Mouse (Mus musculus): ENCODE measurements around the gene Iars2. TPM values are rescaled to one million over a fixed set of nuclear protein-coding genes. Genes with fewer than 3 reads are reported as not detected.
"Not testable (repeated sequence)": the region's sequence is repeated elsewhere in the genome, so short reads cannot be mapped to it uniquely, and the experiment has no call there.

Gene Iars2
- polyA plus RNA-seq, 1 experiment from 2014 or later: 19.7 TPM

- Histone ChIP-seq H3K4me2 (ENCODE audit: low read depth, low read length) (no peak overlapping the region), H3K27ac (ENCODE audit: low read depth, low read length) (no peak overlapping the region), H3K4me3 (ENCODE audit: low read depth, low read length) (no peak overlapping the region), H3K9ac (replicated peaks; ENCODE audit: low read depth, low read length) (no peak overlapping the region), H3K27me3 (ENCODE audit: control insufficient read depth, insufficient read depth, low read length) (no peaks in the 10 kb centered on the region), H3K4me1 (ENCODE audit: control insufficient read depth, insufficient read depth, low read length) (peaks cover 11% of the 10 kb centered on the region), H3K9me3 (ENCODE audit: control insufficient read depth, low read length) (no peaks in the 10 kb centered on the region), H3K36me3 (ENCODE audit: control insufficient read depth, insufficient read depth, low read length) (peaks cover 1% of the 10 kb centered on the region; the same call in 1 of the 2 replicates)
- ATAC-seq (ENCODE audit: low read depth): no peak
- 36% methylated on average over 3 of the region's 3 CpGs for WGBS
Observed at GRCm38 (mm10) chr1:185336535-185336934, 7.3 kb upstream of the Iars2 start.

DNA sequence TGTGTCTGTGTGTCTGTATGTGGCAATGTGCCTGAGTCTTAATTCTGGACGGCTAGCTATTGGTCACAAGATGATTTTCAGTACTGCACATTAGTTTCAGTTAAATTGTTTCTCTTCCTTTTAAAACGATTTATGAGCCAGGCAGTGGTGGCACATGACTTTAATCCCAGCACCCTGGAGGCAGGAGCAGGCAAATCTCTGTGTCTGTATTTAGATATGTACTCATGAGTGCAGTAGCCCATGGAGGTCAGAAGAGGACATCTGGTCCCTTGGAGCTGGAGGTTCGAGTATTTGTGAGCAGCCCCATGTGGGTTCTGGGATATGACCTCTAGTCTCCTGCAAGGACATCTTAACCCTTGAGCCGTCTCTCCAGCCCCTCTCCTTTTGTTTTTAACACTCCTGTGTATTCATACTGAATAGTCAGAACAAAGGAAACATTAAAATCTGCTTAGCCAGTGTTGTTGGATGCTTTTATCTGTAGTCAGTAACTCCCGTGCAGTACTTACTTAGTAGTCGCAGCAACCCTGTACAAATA is 6.1 kb upstream of the Iars2 start:
- Histone ChIP-seq H3K4me1 (ENCODE audit: control insufficient read depth, insufficient read depth, low read length) (peaks cover 11% of the 10 kb centered on the region), H3K27me3 (ENCODE audit: control insufficient read depth, insufficient read depth, low read length) (no peaks in the 10 kb centered on the region), H3K4me2 (ENCODE audit: low read depth, low read length) (no peak overlapping the region), H3K9ac (replicated peaks; ENCODE audit: low read depth, low read length) (no peak overlapping the region), H3K4me3 (ENCODE audit: low read depth, low read length) (no peak overlapping the region), H3K9me3 (ENCODE audit: control insufficient read depth, low read length) (no peaks in the 10 kb centered on the region), H3K36me3 (ENCODE audit: control insufficient read depth, insufficient read depth, low read length) (no peaks in the 10 kb centered on the region), H3K27ac (ENCODE audit: low read depth, low read length) (no peak overlapping the region)
- 68% methylated on average over 6 of the region's 6 CpGs for WGBS
- ATAC-seq (ENCODE audit: low read depth): no peak

DNA sequence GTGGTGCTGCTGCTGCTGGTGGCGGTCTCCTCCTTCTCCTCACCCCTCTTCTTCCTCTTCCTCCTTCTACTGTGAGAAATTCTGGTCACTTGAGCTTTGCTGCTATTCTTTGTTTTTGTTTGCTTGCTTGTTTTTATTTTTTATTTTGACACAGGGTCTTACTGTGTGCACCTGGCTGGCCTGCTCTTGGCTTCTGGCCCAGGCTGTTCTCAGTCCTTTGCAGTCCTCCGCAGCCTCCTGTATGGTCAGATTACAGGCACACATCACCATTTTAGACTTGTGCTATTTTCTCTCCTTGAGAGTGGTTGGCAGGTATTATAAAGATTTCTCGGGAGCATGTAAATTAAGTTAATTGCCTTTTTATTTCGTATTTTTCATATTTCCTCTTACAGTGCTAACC is 4.9 kb upstream of the Iars2 start:
- WGBS: 89% methylated on average over 4 of the region's 4 CpGs
- Histone ChIP-seq H3K27ac (ENCODE audit: low read depth, low read length) (no peak overlapping the region), H3K4me1 (ENCODE audit: control insufficient read depth, insufficient read depth, low read length) (peaks cover 11% of the 10 kb centered on the region), H3K9ac (replicated peaks; ENCODE audit: low read depth, low read length) (no peak overlapping the region), H3K9me3 (ENCODE audit: control insufficient read depth, low read length) (no peaks in the 10 kb centered on the region), H3K4me3 (ENCODE audit: low read depth, low read length) (no peak overlapping the region), H3K36me3 (ENCODE audit: control insufficient read depth, insufficient read depth, low read length) (no peaks in the 10 kb centered on the region), H3K4me2 (ENCODE audit: low read depth, low read length) (no peak overlapping the region), H3K27me3 (ENCODE audit: control insufficient read depth, insufficient read depth, low read length) (no peaks in the 10 kb centered on the region)
- ATAC-seq (ENCODE audit: low read depth): no peak

DNA sequence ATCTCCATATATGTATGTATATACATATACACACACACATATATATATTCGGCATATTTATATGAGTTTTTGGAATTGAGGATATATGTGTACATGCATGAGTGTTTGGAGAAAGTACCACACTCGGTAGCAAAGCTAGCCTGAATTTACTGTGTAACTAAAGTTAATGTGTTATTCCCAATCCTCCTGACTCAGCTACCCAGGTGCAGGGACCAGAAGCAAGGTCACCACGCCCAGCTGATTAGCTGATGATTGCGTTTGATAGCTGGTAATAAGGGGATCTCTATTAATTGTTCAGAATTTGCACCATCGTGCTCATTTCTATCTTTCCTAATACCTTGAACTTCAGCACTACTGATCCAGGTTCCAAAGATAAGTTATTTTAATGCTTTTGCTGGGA is 4.5 kb upstream of the Iars2 start:
- Histone ChIP-seq H3K4me1 (ENCODE audit: control insufficient read depth, insufficient read depth, low read length) (peaks cover 11% of the 10 kb centered on the region), H3K9ac (replicated peaks; ENCODE audit: low read depth, low read length) (no peak overlapping the region), H3K27ac (ENCODE audit: low read depth, low read length) (no peak overlapping the region), H3K27me3 (ENCODE audit: control insufficient read depth, insufficient read depth, low read length) (no peaks in the 10 kb centered on the region), H3K4me2 (ENCODE audit: low read depth, low read length) (no peak overlapping the region), H3K4me3 (ENCODE audit: low read depth, low read length) (no peak overlapping the region), H3K9me3 (ENCODE audit: control insufficient read depth, low read length) (no peaks in the 10 kb centered on the region), H3K36me3 (ENCODE audit: control insufficient read depth, insufficient read depth, low read length) (no peaks in the 10 kb centered on the region)
- ATAC-seq (ENCODE audit: low read depth): no peak
- 92% methylated on average over 5 of the region's 5 CpGs for WGBS

- peak; percentile 85 for ATAC-seq (ENCODE audit: low read depth)
- under 1% methylated on average over 32 of the region's 32 CpGs for WGBS
- H3K9me3 ChIP-seq (ENCODE audit: control insufficient read depth, low read length): no peaks in the 10 kb centered on the region
Observed at GRCm38 (mm10) chr1:185331983-185332430, 2.8 kb upstream of the Iars2 start, which contains the start of gene Bpnt1. Bpnt1 (plus strand) TSS chr1:185332149.

DNA sequence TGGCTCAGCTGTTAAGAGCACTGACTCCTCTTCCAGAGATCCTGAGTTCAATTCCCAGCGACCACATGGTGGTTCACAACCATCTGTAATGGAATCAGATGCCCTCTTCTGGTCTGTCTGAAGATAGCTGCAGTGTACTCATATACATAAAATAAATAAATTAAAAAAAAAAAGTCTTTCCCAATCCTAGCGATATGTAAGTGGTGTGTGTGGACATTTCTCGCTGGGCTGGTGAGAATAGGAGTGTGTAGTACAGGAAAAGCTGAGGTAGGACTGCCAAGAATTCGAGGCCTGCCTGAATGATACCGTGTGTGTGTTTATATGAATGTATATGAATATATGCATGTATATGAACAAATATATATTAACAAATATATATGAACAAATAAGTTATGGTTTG is 2.2 kb upstream of the Iars2 start:
- Histone ChIP-seq H3K4me1 (ENCODE audit: control insufficient read depth, insufficient read depth, low read length) (peaks cover 15% of the 10 kb centered on the region), H3K9ac (replicated peaks; ENCODE audit: low read depth, low read length) (no peak overlapping the region), H3K4me2 (ENCODE audit: low read depth, low read length) (peak overlapping the region; percentile 81), H3K9me3 (ENCODE audit: control insufficient read depth, low read length) (no peaks in the 10 kb centered on the region), H3K27ac (ENCODE audit: low read depth, low read length) (peak overlapping the region; percentile 88), H3K4me3 (ENCODE audit: low read depth, low read length) (peak overlapping the region; percentile 75; the same call in 1 of the 2 replicates), H3K27me3 (ENCODE audit: control insufficient read depth, insufficient read depth, low read length) (no peaks in the 10 kb centered on the region), H3K36me3 (ENCODE audit: control insufficient read depth, insufficient read depth, low read length) (0 out of 2 replicates have a peak, but pooled peaks cover 8% of the 10 kb centered on the region)
- no peak for ATAC-seq (ENCODE audit: low read depth)
- 58% methylated on average over 5 of the region's 5 CpGs for WGBS

More at GRCm38 (mm10) chr1:185331983-185332430, 2.8 kb upstream of the Iars2 start, which contains the start of gene Bpnt1:
- peak within 1 kb of the TSS; percentile 88 for H3K27ac ChIP-seq (ENCODE audit: low read depth, low read length)
- peak within 1 kb of the TSS; percentile 76 for H3K9ac ChIP-seq (replicated peaks; ENCODE audit: low read depth, low read length)
- peak within 1 kb of the TSS; percentile 75 for H3K4me3 ChIP-seq (ENCODE audit: low read depth, low read length)
- peaks cover 15% of the 10 kb centered on the region for H3K4me1 ChIP-seq (ENCODE audit: control insufficient read depth, insufficient read depth, low read length)
- 0 out of 2 replicates have a peak, but pooled peaks cover 2% of the 10 kb centered on the region for H3K36me3 ChIP-seq (ENCODE audit: control insufficient read depth, insufficient read depth, low read length)
- H3K4me2 ChIP-seq (ENCODE audit: low read depth, low read length): peak within 1 kb of the TSS; percentile 81
- H3K27me3 ChIP-seq (ENCODE audit: control insufficient read depth, insufficient read depth, low read length): no peaks in the 10 kb centered on the region

- WGBS: 94% methylated on average over 8 of the region's 8 CpGs
- peak overlapping the region; percentile 75; the same call in 1 of the 2 replicates for H3K4me2 ChIP-seq (ENCODE audit: low read depth, low read length)
- H3K4me1 ChIP-seq (ENCODE audit: control insufficient read depth, insufficient read depth, low read length): peaks cover 15% of the 10 kb centered on the region
- ATAC-seq (ENCODE audit: low read depth): no peak
- H3K4me3 ChIP-seq (ENCODE audit: low read depth, low read length): peak overlapping the region; percentile 81
- peaks cover 13% of the 10 kb centered on the region for H3K36me3 ChIP-seq (ENCODE audit: control insufficient read depth, insufficient read depth, low read length)
- no peaks in the 10 kb centered on the region for H3K9me3 ChIP-seq (ENCODE audit: control insufficient read depth, low read length)
- H3K27me3 ChIP-seq (ENCODE audit: control insufficient read depth, insufficient read depth, low read length): no peaks in the 10 kb centered on the region
- H3K27ac ChIP-seq (ENCODE audit: low read depth, low read length): no peak overlapping the region
- no peak overlapping the region for H3K9ac ChIP-seq (replicated peaks; ENCODE audit: low read depth, low read length)
Observed at GRCm38 (mm10) chr1:185329851-185330250, 655 bp upstream of the Iars2 start.

- H3K36me3 ChIP-seq (ENCODE audit: control insufficient read depth, insufficient read depth, low read length): peaks cover 21% of the 10 kb centered on the region
- not testable (repeated sequence) for H3K9me3 ChIP-seq (ENCODE audit: control insufficient read depth, low read length); ATAC-seq (ENCODE audit: low read depth); H3K27ac ChIP-seq (ENCODE audit: low read depth, low read length); H3K9ac ChIP-seq (replicated peaks; ENCODE audit: low read depth, low read length); H3K27me3 ChIP-seq (ENCODE audit: control insufficient read depth, insufficient read depth, low read length)
- H3K4me2 ChIP-seq (ENCODE audit: low read depth, low read length): peak overlapping the region; percentile 75; the same call in 1 of the 2 replicates
- H3K4me1 ChIP-seq (ENCODE audit: control insufficient read depth, insufficient read depth, low read length): peaks cover 11% of the 10 kb centered on the region
- 59% methylated on average over 3 of the region's 3 CpGs for WGBS
- H3K4me3 ChIP-seq (ENCODE audit: low read depth, low read length): peak overlapping the region; percentile 81; the same call in 1 of the 2 replicates
Observed at GRCm38 (mm10) chr1:185327754-185328345, 1.3 kb downstream of the Iars2 start.

GRCm38 (mm10) chr1:185315846-185316568 is 13.2 kb downstream of the Iars2 start:
- ATAC-seq (ENCODE audit: low read depth): no peak
- H3K9me3 ChIP-seq (ENCODE audit: control insufficient read depth, low read length): no peaks in the 10 kb centered on the region
- no peak overlapping the region for H3K4me2 ChIP-seq (ENCODE audit: low read depth, low read length)
- no peaks in the 10 kb centered on the region for H3K27me3 ChIP-seq (ENCODE audit: control insufficient read depth, insufficient read depth, low read length)
- H3K36me3 ChIP-seq (ENCODE audit: control insufficient read depth, insufficient read depth, low read length): peaks cover 47% of the 10 kb centered on the region
- H3K4me3 ChIP-seq (ENCODE audit: low read depth, low read length): no peak overlapping the region
- no peak overlapping the region for H3K9ac ChIP-seq (replicated peaks; ENCODE audit: low read depth, low read length)
- no peaks in the 10 kb centered on the region for H3K4me1 ChIP-seq (ENCODE audit: control insufficient read depth, insufficient read depth, low read length)
- WGBS: 87% methylated on average over 16 of the region's 16 CpGs
- no peak overlapping the region for H3K27ac ChIP-seq (ENCODE audit: low read depth, low read length)
